Mouse (Mus musculus): ENCODE measurements around the gene Olfr773.
"Not testable (repeated sequence)": the region's sequence is repeated elsewhere in the genome, so short reads cannot be mapped to it uniquely, and the experiment has no call there.

Olfr773 gene

GRCm38 (mm10) chr10:129187319-129187718 lies at the start of gene Olfr773:
Gene Olfr773 (minus strand): TSS chr10:129187419.
- not testable (repeated sequence) for DNase-seq (ENCODE audit: low spot score)

DNA sequence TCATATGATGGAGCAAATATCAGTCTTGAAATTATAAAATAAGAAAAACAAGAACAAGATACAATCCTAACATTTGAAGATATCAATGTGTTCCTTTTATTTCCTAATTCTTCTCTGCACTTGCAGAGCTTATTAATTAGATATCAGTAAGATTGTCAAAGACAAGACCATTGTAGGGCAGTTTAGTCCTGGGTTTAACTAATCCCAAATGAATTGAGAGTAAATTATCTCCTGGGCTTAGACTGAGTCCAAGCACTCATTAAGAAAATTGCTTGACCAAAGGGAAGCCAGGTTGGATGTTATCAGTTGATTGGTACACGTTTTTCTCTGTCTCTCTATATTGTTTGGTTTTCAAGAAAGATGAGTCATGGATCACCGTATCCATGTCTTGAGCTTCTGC lies 48.7 kb upstream of the Olfr773 start, which contains the start of gene Olfr774:
Gene Olfr774 (plus strand): TSS at position 301 of the 400 bp plus-strand sequence.
- DNase-seq (ENCODE audit: low spot score): no peak

DNA sequence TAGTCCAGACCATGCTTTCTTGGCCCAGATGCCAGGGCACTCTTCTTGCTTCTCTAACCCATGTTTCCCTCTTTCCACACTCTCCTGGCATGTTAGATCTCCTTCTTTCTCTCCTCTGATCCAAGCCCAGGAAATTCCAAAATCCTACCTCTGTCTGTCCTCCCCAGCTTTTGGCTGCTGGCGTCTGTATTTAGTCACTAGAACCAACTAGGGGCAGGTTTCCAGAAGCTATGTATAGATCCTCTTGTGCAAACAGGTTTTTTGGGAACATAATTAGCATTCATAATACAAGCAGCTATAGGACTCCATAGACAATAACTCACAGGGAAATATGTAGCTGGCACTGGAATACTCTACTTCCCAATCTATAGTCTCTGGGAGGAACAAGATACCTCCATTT lies 43.5 kb upstream of the Olfr773 start:
- no peak for DNase-seq (ENCODE audit: low spot score)

DNA sequence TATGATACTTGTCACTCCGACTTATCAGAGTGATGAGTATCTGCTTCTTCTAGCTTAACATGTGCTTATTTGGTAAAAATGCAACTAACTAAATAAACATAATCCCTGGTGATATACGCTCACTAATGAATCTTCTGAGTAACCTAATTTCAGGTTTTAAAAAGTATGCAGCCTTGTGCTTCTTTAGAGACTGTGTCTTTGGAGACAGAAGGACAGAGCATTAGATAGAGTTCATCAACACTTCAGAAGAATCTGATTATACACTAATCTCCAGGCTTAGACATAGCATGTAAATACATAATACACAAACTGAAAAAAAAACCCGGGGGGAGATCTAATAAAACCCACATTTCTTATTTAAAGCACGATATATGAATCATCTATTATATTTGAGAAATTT lies 9.4 kb downstream of the Olfr773 start, which contains the start of gene Olfr772:
Gene Olfr772 (minus strand): TSS at position 101 of the 400 bp plus-strand sequence.
- not testable (repeated sequence) for DNase-seq (ENCODE audit: low spot score)

GRCm38 (mm10) chr10:129164651-129165050 lies 22.6 kb downstream of the Olfr773 start, which contains the start of gene Olfr771:
Gene Olfr771 (minus strand): TSS chr10:129164751.
- DNase-seq (ENCODE audit: low spot score): no peak

DNA sequence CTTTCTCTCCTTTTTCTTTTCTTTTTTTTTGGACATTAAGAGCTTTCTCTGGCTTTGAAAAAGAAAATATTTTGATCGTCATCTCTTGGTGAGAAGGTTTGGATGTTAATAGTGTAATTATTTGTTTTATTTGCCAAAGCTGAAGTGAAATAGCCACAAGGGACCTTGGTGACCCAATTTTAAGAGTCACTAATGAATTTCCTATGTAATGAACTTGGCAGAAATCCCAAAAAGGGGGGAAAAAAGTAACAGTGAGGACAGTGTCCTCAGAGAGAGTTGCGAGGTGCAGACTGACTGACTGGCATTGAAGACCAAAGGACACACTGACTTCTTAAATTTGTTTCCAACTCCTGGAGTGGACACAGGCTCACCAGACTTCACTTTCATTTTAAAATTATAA lies 48.3 kb downstream of the Olfr773 start, which contains the start of gene Olfr770:
Gene Olfr770 (minus strand): TSS at position 101 of the 400 bp plus-strand sequence.
- DNase-seq (ENCODE audit: low spot score): no peak

Data from adipocyte (in vitro differentiated cells).